Mouse (Mus musculus) right cerebral cortex, postnatal 36 days (tissue): ENCODE measurements at regions not wholly inside any gene's neighbourhood (a gene's known extent, or its start where the extent isn't known, plus 50 kb on each side); places are given as distances from the start of the nearest gene placed in this dataset.

Experiments
- DNase-seq, 2 experiments: peaks; one replicate each; pipeline ENCODE4 v3.0.0; 2022; ENCODE audit warnings: low spot score in 2 of 2, mixed read lengths in 1 of 2

GRCm38 (mm10) chr16:26302045-26302444 lies 69.6 kb downstream of the Cldn1 start:
- no peak for DNase-seq

GRCm38 (mm10) chr16:26291692-26292091 lies 79.9 kb downstream of the Cldn1 start:
- DNase-seq: no peak

- no peak for DNase-seq
These were observed 86.0 kb downstream of the Cldn1 start for GRCm38 (mm10) chr16:26285627-26286026.

DNA sequence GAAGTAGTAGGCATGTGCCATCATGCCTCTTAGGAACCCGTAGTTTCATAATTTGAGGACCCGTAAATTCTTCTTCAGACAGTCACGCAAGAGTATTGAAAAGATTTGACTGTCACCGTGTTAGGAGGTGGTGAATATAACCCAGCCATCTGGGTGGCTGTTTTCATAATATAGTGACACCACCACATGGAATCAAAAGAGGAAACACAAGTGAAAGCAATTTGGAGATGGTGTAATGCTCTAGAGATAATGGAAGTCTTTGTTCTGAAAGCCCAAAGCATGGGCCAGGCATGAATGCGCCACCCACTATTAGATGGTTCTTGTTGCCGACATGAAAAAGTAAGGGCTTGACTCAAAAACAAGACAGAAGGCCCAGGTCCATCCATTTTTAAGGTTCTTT lies 86.9 kb downstream of the Cldn1 start:
- no peak for DNase-seq

DNA sequence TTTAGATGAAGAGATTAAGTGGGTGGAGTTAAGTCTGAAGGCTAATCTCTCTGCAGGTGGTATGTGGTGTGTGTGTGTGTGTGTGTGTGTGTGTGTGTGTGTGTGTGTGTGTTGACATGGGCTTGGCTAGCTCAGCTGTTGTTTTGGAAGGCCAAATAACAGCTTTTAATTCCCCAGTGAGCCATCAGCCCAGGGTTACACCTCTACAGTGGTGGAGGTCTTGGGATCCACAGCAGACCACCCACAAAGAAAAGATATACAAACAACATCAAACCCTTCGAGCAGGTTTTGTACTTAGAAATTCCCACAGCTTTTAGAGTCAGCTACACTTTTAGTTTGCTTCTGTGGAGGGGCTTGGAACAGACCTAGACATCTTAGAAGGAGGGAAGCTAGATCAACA lies 89.2 kb downstream of the Cldn1 start:
- no peak for DNase-seq

DNA sequence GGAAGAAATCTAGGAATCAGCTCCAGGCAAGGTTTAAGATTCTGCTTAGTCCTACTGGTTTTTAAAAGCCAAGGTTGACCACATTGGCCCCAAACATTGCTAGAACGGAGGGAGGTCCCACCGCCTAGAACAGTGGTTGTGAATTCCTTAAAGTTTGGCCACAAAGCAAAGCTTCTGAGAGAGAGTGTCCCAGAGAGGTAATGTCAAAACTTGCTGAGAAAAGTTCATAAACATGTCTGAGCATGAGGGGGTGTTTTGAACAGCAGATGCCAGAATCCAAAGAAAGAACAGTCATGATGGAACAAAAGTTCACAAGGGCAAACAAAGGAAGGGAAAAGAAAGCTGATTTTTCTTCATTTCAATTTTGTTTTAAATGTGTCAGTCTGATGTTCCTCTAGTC lies 90.1 kb downstream of the Cldn1 start:
- DNase-seq: no peak

- no peak for DNase-seq
These were observed 94.9 kb downstream of the Cldn1 start for GRCm38 (mm10) chr16:26276789-26277188.

- no peak for DNase-seq
These were observed 118.8 kb downstream of the Cldn1 start for GRCm38 (mm10) chr16:26252824-26253223.

- DNase-seq: no peak
These were observed 119.9 kb downstream of the Cldn1 start for GRCm38 (mm10) chr16:26251698-26252097.

- no peak for DNase-seq
These were observed 120.6 kb downstream of the Cldn1 start for GRCm38 (mm10) chr16:26251027-26251426.

DNA sequence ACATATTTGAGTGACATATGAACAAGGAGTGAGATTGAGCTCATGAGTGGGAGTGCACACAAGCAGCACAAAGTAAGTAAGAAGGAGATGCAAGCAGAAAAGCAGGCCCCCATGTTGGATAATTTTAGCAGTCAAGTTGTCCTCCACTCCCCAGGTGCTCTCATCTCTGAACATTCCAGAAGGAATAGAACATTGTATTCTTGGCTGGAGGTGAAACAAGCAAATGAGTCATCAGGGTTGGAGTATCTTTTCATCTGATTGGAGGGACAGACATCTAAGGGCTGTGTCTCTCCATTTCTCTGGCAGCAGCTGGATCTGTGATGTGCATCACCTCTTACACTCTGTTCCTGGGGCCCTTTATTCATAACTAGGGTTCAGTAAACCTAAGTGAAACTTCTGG lies 122.7 kb downstream of the Cldn1 start:
- peak in 1 of 2 experiments; percentile 5 for DNase-seq

GRCm38 (mm10) chr16:26247926-26248325 lies 123.7 kb downstream of the Cldn1 start:
- no peak for DNase-seq

DNA sequence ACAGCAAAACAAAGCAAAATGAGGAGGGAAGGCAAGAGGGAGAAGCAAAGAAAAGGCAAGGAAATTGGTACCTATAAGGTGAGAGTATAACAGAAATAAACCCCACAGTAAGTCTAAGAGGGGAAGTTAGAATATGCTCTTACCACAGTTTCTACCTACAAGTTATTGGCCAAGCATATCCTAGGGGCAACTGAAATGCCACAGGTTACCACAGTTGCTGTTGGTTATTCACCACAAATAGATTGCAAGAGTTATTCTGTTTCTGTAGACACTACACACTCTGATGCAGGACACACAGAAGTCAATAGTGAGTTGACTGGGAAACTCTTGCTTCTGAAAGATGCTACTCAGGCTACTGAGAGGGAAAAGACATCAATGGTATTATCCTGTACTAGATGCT lies 129.7 kb upstream of the P3h2 start:
- DNase-seq: no peak

DNA sequence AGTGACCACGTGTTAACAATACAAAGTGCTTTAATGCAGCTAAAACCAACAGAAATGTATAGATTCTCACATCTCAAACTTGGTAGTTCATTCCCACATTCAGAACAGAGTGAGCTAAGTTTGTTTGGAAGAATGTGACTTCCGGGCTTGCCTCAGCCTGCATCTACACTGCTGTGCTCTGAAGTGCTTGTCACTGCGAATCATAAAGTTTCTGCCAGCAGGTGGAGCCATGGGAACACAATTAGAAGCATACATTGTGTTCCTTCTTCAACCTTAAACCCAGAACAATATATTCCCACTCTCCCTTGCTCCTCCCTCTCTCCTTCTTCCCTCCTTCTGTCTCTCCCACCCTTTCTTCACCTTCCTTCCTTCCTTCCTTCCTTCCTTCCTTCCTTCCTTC lies 128.5 kb upstream of the P3h2 start:
- peak; percentile 74 to 78 for DNase-seq

GRCm38 (mm10) chr16:26231110-26231509 lies 125.5 kb upstream of the P3h2 start:
- no peak for DNase-seq

DNA sequence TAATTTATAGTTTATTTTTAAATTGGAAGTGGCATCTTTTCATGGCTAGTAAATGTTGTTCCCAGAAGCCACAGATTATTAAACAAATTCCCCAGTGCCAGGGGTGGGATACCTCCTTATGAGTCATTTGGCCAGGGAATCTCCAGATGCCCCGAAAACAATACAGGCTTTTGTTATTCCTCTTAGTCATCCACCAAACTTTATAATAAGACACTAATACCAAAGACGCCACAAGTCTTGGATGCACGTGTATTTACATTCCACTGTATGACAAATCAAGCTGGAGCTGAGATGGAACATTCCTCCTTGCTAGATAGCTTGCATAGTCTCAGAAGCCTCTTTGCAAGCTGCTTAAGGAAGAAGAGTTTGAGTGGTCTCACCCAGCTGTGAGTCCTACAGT lies 105.8 kb upstream of the P3h2 start:
- DNase-seq: no peak

- DNase-seq: no peak
These were observed 93.5 kb upstream of the P3h2 start for GRCm38 (mm10) chr16:26199125-26199524.

- no peak for DNase-seq
These were observed 90.8 kb upstream of the P3h2 start for GRCm38 (mm10) chr16:26196345-26196744.

DNA sequence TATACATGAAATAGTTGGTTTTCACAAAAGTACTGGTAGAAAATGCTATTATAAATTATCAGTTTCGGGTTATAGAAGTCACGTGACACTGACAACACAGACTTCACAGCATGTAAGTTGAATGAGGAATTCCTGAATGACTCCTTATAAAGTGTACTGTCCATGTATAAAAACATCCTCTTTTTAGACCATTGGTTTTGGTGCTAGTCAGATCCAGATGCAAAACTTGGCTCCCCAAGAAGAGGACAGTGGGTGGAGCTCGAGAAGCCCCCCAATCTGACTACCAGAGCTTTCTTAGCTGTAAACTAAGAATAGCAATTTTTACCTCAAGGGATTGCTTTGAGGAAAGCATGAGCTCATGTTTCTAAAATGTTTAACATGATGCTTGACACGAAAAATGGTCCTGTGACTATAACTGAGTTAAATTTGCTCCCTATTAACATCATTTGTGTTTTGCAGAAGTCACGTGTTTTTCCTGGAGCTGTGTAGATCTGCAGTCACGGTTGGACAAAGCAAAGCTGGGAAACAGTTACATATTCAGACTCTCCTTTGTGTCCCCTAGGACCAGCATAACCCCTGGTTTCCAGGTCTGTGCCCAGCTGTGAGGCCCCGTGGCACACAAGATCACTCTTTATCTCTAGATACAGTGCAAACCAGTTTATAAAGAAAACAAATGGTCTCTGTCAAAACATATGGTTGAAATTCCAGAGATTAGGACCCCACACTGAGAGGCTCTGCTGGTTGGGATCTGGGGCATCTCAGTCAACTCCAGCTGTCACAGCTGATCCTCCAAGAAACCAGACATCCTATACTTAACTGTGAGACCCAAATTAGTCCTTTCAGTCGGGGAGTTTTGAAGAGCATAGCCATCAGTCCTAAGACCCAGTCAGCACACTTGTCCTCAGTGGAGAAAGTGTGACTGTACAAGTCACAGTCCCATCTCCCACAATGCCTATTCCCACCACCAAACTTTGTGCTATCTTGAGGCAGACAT lies 80.0 kb upstream of the P3h2 start:
- DNase-seq: no peak

DNA sequence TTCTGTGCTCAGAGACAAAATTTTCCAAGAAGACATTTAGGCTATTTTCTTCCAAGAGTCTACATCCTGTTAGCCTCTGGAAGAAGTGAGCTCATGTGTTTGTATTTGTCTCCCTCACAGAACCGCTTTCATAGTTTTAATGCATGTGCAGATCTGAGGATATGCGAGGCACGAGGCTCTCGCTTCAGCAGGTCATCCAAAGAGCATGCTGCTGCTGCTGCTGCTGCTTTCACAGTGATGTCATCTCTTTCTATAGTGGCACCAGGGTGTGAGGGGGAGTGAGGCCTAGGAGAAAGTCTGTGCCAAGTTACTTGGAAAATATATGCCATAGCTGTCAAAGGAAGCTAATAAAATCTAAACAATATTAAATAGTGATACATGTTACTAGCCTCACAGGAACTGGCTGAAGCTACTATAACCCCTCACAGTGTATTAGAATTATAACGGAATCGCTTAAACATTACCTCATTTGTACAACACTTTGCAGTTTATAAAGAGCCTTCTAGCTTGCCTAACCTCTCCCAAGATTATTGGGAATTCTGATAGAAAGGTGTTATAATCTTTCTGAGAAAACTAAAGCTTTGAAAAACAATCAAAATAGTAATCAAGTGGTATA lies 79.2 kb upstream of the P3h2 start:
- no peak for DNase-seq

- no peak for DNase-seq
These were observed 77.9 kb upstream of the P3h2 start for GRCm38 (mm10) chr16:26183530-26183929.

DNA sequence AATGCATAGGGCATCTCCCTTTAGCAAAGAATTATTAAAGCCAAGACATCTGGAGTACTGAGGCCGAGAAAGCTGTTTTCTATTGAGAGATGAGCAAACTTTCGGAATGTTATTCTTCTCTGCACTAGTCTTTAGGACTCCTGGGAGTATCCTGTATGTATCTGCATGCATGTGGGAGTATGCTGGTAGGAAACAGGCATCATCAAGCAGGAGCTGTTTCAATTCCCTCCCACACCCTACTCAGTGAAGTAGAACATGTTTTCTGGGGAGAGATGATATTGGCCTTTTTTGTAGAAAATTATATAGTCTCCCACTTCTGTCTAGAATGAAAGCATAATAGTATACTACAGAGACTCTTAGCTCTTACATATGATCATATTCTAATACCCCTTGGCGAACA lies 76.1 kb upstream of the P3h2 start:
- DNase-seq: peak in 1 of 2 experiments; percentile 3

DNA sequence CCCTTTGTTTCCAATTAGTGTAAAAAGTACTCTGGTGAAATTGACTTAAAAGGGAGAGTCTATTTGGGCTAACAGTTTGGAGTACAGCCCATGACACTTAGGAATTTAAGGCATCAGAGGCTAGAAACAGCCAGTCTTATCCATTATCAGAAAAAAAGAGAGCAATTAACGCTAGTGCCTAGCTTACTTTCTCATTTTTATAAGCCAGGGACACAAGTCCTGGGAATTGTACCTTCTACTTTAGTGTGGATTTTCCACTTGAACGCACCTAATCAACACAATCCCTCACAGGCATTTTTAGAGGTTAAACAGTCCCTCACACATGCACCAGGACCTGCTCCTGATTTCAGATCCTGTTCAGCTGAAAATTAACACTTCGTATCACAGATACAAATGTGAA lies 65.9 kb upstream of the P3h2 start:
- no peak for DNase-seq
